Mouse (Mus musculus): ENCODE measurements around the gene Evx2. TPM values are rescaled to one million over a fixed set of nuclear protein-coding genes. Genes with fewer than 3 reads are reported as not detected.

The Evx2 gene
- not detected for total RNA-seq (2021)
- long read RNA-seq, experiment 1 = 0 reads
- long read RNA-seq, experiment 2 = 0 reads

- DNase-seq = no peak
Measured at GRCm38 (mm10) chr2:74659507-74660005, at the start of gene Evx2. Gene Evx2 (minus strand): TSS chr2:74659557.

GRCm38 (mm10) chr2:74708676-74709075 lies 49.3 kb upstream of the Evx2 start:
- no peak for DNase-seq

- DNase-seq = no peak
Measured at GRCm38 (mm10) chr2:74707599-74707998, 48.2 kb upstream of the Evx2 start.

- no peak for DNase-seq
Measured at GRCm38 (mm10) chr2:74706393-74706960, 47.1 kb upstream of the Evx2 start.

GRCm38 (mm10) chr2:74705467-74706089 lies 46.2 kb upstream of the Evx2 start:
- no peak for DNase-seq

- no peak for DNase-seq
Measured at GRCm38 (mm10) chr2:74704999-74705466, 45.7 kb upstream of the Evx2 start.

- DNase-seq = peak in 1 of 2 experiments; percentile 41
Measured at GRCm38 (mm10) chr2:74704393-74704998, 45.1 kb upstream of the Evx2 start, which contains the start of gene Hoxd8. Gene Hoxd8 (plus strand): TSS chr2:74704615.

GRCm38 (mm10) chr2:74703720-74704392 lies 44.5 kb upstream of the Evx2 start:
- DNase-seq = no peak

- DNase-seq = no peak
Measured at GRCm38 (mm10) chr2:74703317-74703716, 44.0 kb upstream of the Evx2 start.

GRCm38 (mm10) chr2:74702820-74703219 lies 43.5 kb upstream of the Evx2 start:
- no peak for DNase-seq

GRCm38 (mm10) chr2:74701949-74702819 lies 42.8 kb upstream of the Evx2 start:
- peak; percentile 67 to 91 for DNase-seq

- DNase-seq = no peak
Measured at GRCm38 (mm10) chr2:74700546-74701112, 41.3 kb upstream of the Evx2 start.

- DNase-seq = peak in 1 of 2 experiments; percentile 16
Measured at GRCm38 (mm10) chr2:74699664-74700545, 40.5 kb upstream of the Evx2 start.

- peak in 1 of 2 experiments; percentile 36 for DNase-seq
Measured at GRCm38 (mm10) chr2:74699053-74699430, 39.7 kb upstream of the Evx2 start.

- DNase-seq = peak in 1 of 2 experiments; percentile 40
Measured at GRCm38 (mm10) chr2:74698201-74699052, 39.1 kb upstream of the Evx2 start.

- peak in 1 of 2 experiments; percentile 50 for DNase-seq
Measured at GRCm38 (mm10) chr2:74697567-74698121, 38.3 kb upstream of the Evx2 start, which contains the start of gene Hoxd9. Gene Hoxd9 (plus strand): TSS chr2:74697727.

- no peak for DNase-seq
Measured at GRCm38 (mm10) chr2:74696442-74697335, 37.3 kb upstream of the Evx2 start.
